ENCODE assay signal across 13 mouse cellular contexts in the genomic region with DNA sequence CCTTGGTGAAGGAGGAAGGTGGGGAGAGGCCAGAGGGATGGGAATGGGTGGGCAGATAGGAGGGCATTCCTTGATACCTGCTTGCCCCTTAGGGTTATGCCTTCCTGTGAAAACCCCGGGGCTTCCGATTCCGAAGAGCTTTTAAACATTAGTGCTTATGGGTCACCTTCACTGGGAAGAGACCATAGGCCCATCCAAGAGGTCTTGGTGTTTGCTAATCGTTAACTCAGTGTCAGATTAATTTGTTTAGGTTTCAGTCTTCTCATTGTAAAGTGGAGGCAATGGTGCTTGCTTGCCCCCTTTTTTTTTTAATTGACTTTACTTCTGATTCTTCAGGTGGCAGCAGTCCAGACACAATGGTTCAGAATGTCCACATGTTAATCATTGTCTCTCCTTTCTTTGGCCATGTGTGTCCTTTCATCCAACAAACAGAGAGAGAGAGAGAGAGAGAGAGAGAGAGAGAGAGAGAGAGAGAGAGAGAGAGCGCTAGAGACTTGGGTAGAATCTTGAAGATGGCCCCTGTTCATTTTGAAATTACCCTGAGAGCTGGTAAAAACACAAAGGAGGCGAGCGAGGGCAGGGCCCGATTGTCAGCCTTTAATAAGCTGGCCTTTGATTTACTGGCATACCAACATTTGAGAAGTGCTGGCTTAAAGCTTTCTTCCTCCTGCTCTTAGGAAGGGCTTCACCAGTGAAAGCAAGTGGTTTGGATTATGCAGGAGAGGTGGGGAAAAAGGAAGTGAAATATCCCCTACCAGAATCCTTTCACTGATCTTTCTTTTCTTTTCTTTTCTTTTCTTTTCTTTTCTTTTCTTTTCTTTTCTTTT. TPM values are rescaled to one million over a fixed set of nuclear protein-coding genes. Genes with fewer than 3 reads are reported as not detected.
DNase-seq lines count a peak whose midpoint lies in the region; ATAC-seq and TF ChIP-seq lines count a peak whose summit lies in the region.
"Had no signal": no experiment of that assay in that cellular context is flagged by ENCODE, and none has a peak within 500 bp of the region (broad histone marks: within the 10 kb centered on the region; RNA-seq: fewer than 3 reads in every experiment).

No protein-coding gene starts in this region.

- no peak for TF ChIP-seq POLR2A in limb, embryonic 14.5 days (IDR thresholded peaks at IDR 0.05; ENCODE audit: borderline replicate concordance, extremely low read depth, insufficient read depth, insufficient read length)

- H3K4me3 ChIP-seq in limb, embryonic 14.5 days (replicated peaks; ENCODE audit: low read length): no peak overlapping the region
- no peak overlapping the region for H3K4me3 ChIP-seq in limb, embryonic 10.5 days
- no peak overlapping the region for H3K4me3 ChIP-seq in kidney, postnatal 0 days (replicated peaks; ENCODE audit: low read depth, low read length)
- H3K4me3 ChIP-seq in forebrain, postnatal 0 days (ENCODE audit: low read depth, low read length): no peak overlapping the region
- H3K4me3 ChIP-seq: embryonic facial prominence, embryonic 13.5 days; hindbrain, embryonic 15.5 days; limb, embryonic 12.5 days had no signal

- TF ChIP-seq CTCF in kidney, postnatal 0 days (IDR thresholded peaks at IDR 0.05; ENCODE audit: low read depth): no peak
- no peak for TF ChIP-seq CTCF in forebrain, postnatal 0 days (IDR thresholded peaks at IDR 0.05; ENCODE audit: low read depth)

- WGBS in limb, embryonic 14.5 days: 61% methylated on average over 8 of the region's 8 CpGs
- WGBS in limb, embryonic 10.5 days: 65% methylated on average over 8 of the region's 8 CpGs
- 43% methylated on average over 8 of the region's 8 CpGs for WGBS in kidney, postnatal 0 days
- 63% methylated on average over 8 of the region's 8 CpGs for WGBS in forebrain, postnatal 0 days

- H3K9ac ChIP-seq in limb, embryonic 14.5 days (ENCODE audit: low read depth, low read length, severe bottlenecking): no peak overlapping the region
- H3K9ac ChIP-seq in kidney, postnatal 0 days (ENCODE audit: low read depth, low read length): no peak overlapping the region
- no peak overlapping the region for H3K9ac ChIP-seq in forebrain, postnatal 0 days
- H3K9ac ChIP-seq: embryonic facial prominence, embryonic 13.5 days; hindbrain, embryonic 15.5 days; limb, embryonic 12.5 days had no signal

- H3K36me3 ChIP-seq in limb, embryonic 14.5 days (ENCODE audit: control insufficient read depth, insufficient read depth, low read length): no peaks in the 10 kb centered on the region
- H3K36me3 ChIP-seq in limb, embryonic 10.5 days: no peaks in the 10 kb centered on the region
- H3K36me3 ChIP-seq in kidney, postnatal 0 days (ENCODE audit: insufficient read depth, low read length): no peaks in the 10 kb centered on the region
- no peaks in the 10 kb centered on the region for H3K36me3 ChIP-seq in forebrain, postnatal 0 days (ENCODE audit: insufficient read depth)
- H3K36me3 ChIP-seq: embryonic facial prominence, embryonic 13.5 days; hindbrain, embryonic 15.5 days; limb, embryonic 12.5 days had no signal

- no peak for ATAC-seq in limb, embryonic 14.5 days (ENCODE audit: low FRiP score, low read depth)
- ATAC-seq in kidney, postnatal 0 days (replicated peaks; ENCODE audit: low FRiP score, low read depth): peak; percentile 43; the same call in 1 of the 2 replicates
- ATAC-seq in forebrain, postnatal 0 days: no peak

- H3K9me3 ChIP-seq in limb, embryonic 14.5 days (ENCODE audit: control insufficient read depth, low read length): no peaks in the 10 kb centered on the region
- no peaks in the 10 kb centered on the region for H3K9me3 ChIP-seq in limb, embryonic 10.5 days (replicated peaks)
- no peaks in the 10 kb centered on the region for H3K9me3 ChIP-seq in kidney, postnatal 0 days (replicated peaks; ENCODE audit: low read length)
- no peaks in the 10 kb centered on the region for H3K9me3 ChIP-seq in forebrain, postnatal 0 days (ENCODE audit: low read length)
- H3K9me3 ChIP-seq: embryonic facial prominence, embryonic 13.5 days; hindbrain, embryonic 15.5 days; limb, embryonic 12.5 days had no signal

- intact Hi-C loops in heart, postnatal 25 days (cut with DNase I): loop anchor here (5.0 kb wide), 1 partner anchor 45 kb away; no protein-coding TSS in a partner anchor

- H3K27me3 ChIP-seq in limb, embryonic 14.5 days (ENCODE audit: control insufficient read depth, insufficient read depth, low read length): no peaks in the 10 kb centered on the region
- H3K27me3 ChIP-seq in limb, embryonic 10.5 days (ENCODE audit: low read depth, poor library complexity, severe bottlenecking): no peaks in the 10 kb centered on the region
- H3K27me3 ChIP-seq in kidney, postnatal 0 days (ENCODE audit: insufficient read depth, low read length): no peaks in the 10 kb centered on the region
- H3K27me3 ChIP-seq in forebrain, postnatal 0 days (ENCODE audit: insufficient read depth, low read length): no peaks in the 10 kb centered on the region
- H3K27me3 ChIP-seq: embryonic facial prominence, embryonic 13.5 days; hindbrain, embryonic 15.5 days; limb, embryonic 12.5 days had no signal

- H3K4me2 ChIP-seq in limb, embryonic 14.5 days (replicated peaks; ENCODE audit: low read depth, low read length, severe bottlenecking): no peak overlapping the region
- peak overlapping the region; percentile 15; the same call in 1 of the 2 replicates for H3K4me2 ChIP-seq in kidney, postnatal 0 days (ENCODE audit: low read length)
- H3K4me2 ChIP-seq in forebrain, postnatal 0 days (ENCODE audit: low read depth): no peak overlapping the region
- H3K4me2 ChIP-seq: embryonic facial prominence, embryonic 13.5 days; hindbrain, embryonic 15.5 days; limb, embryonic 12.5 days had no signal

- H3K27ac ChIP-seq in limb, embryonic 14.5 days (replicated peaks; ENCODE audit: low read depth, low read length): no peak overlapping the region
- no peak overlapping the region for H3K27ac ChIP-seq in limb, embryonic 10.5 days
- peak overlapping the region; percentile 62 for H3K27ac ChIP-seq in kidney, postnatal 0 days
- H3K27ac ChIP-seq in forebrain, postnatal 0 days (ENCODE audit: low read depth, low read length): no peak overlapping the region
- H3K27ac ChIP-seq: embryonic facial prominence, embryonic 13.5 days; hindbrain, embryonic 15.5 days; limb, embryonic 12.5 days had no signal

- DNase-seq in heart, adult 11 months: peak; percentile 12
- no peak for DNase-seq in heart, postnatal 25 days (ENCODE audit: low spot score)
- DNase-seq in limb, embryonic 14.5 days (ENCODE audit: low spot score): peak; percentile 15
- DNase-seq in limb, embryonic 10.5 days (ENCODE audit: low spot score): no peak
- peak; percentile 36 for DNase-seq in Muller cell, postnatal 12 days (ENCODE audit: inconsistent ontology term)
- peak; percentile 81 for DNase-seq in kidney, postnatal 0 days (ENCODE audit: low spot score)
- DNase-seq in forebrain, postnatal 0 days: no peak
- no peak for DNase-seq in cerebellum, adult 9-10 months
- DNase-seq: adrenal gland, adult 8-10 months; thymus, postnatal 25 days had no signal

- peaks cover 3% of the 10 kb centered on the region for H3K4me1 ChIP-seq in limb, embryonic 14.5 days (ENCODE audit: control insufficient read depth, insufficient read depth, low read length)
- H3K4me1 ChIP-seq in limb, embryonic 10.5 days: peaks cover 5% of the 10 kb centered on the region
- peaks cover 4% of the 10 kb centered on the region; the same call in 1 of the 2 replicates for H3K4me1 ChIP-seq in kidney, postnatal 0 days (replicated peaks; ENCODE audit: insufficient read depth, low read length)
- no peaks in the 10 kb centered on the region for H3K4me1 ChIP-seq in forebrain, postnatal 0 days (ENCODE audit: insufficient read depth)

RNA-seq across cellular contexts. Expression of a gene that starts 7.8 kb away (rescaled TPM):
- total RNA-seq in heart, postnatal 25 days (2021): 10 to 100 TPM; 13.8 to 14.6 TPM
- 7.6 and 8.6 TPM in 2 replicates for polyA plus RNA-seq in limb, embryonic 14.5 days (2012; rRNA removed)
- 11.1 and 12.9 TPM in 2 replicates for polyA plus RNA-seq in limb, embryonic 14.5 days (2014; fragmentation: Nextera tagmentation; extraction: Ambion mirVana)
- 3.3 and 5.9 TPM in 2 replicates for polyA plus RNA-seq in limb, embryonic 10.5 days (2016; fragmentation: Nextera tagmentation; extraction: Ambion mirVana)
- 51.0 and 63.1 TPM in 2 replicates for polyA plus RNA-seq in kidney, postnatal 0 days (2015; fragmentation: Nextera tagmentation; extraction: Ambion mirVana)
- total RNA-seq in forebrain, postnatal 0 days (2014; rRNA removed): 31.7 and 34.4 TPM in 2 replicates
- polyA plus RNA-seq in forebrain, postnatal 0 days (2015; fragmentation: Nextera tagmentation; extraction: Ambion mirVana): 9.6 and 19.9 TPM in 2 replicates

Comparison
In these comparisons a context has a peak if more than half of its experiments do, and no peak if none do; other contexts are left out.
1. DNase-seq: peak in heart, adult 11 months (single experiment), limb, embryonic 14.5 days (single experiment), Muller cell, postnatal 12 days (single experiment) and kidney, postnatal 0 days (single experiment); none in heart, postnatal 25 days (single experiment), limb, embryonic 10.5 days (single experiment), forebrain, postnatal 0 days (single experiment) and cerebellum, adult 9-10 months (single experiment).